8 mouse cellular contexts compared by ENCODE assay signal in genomic region chr10:25681243-25681642, GRCm38 (mm10).
DNase-seq lines count a peak whose midpoint lies in the region; ATAC-seq lines count a peak whose summit lies in the region.

No protein-coding gene starts in this region.

- 18% methylated on average over 6 of the region's 6 CpGs for WGBS in heart, embryonic 10.5 days

- peak; percentile 85 for ATAC-seq in megakaryocyte progenitor cell, adult 5-6 weeks (replicated peaks; ENCODE audit: poor library complexity)

- no peaks in the 10 kb centered on the region for H3K36me3 ChIP-seq in heart, embryonic 10.5 days

- no peaks in the 10 kb centered on the region for H3K9me3 ChIP-seq in heart, embryonic 10.5 days

- no peaks in the 10 kb centered on the region for H3K4me1 ChIP-seq in heart, embryonic 10.5 days

- no peaks in the 10 kb centered on the region for H3K27me3 ChIP-seq in heart, embryonic 10.5 days (ENCODE audit: insufficient read depth, poor library complexity, severe bottlenecking)

- no peak overlapping the region for H3K27ac ChIP-seq in heart, embryonic 10.5 days

- intact Hi-C loops in heart, postnatal 36 days (cut with DNase I) = loop anchor here (5.0 kb wide), 3 partner anchors 139 to 666 kb away; partner anchors contain the start of genes Gm9767 and Tmem200a

- no peak overlapping the region for H3K4me3 ChIP-seq in heart, embryonic 10.5 days

- DNase-seq in heart, adult 8-10 months (ENCODE audit: low spot score) = peak; percentile 38
- no peak for DNase-seq in heart, embryonic 10.5 days (ENCODE audit: low spot score)
- DNase-seq in adrenal gland, adult 18-20 months (ENCODE audit: low spot score in 2 of 2) = peak; percentile 59 to 62
- DNase-seq in embryo, embryonic 11 days = peak; percentile 72
- DNase-seq in heart, postnatal 36 days = peak; percentile 8 to 58
- peak; percentile 58 for DNase-seq in layer of hippocampus, adult 9-10 months (ENCODE audit: low spot score)
- peak; percentile 54 for DNase-seq in right cerebral cortex, postnatal 25 days
